Mouse (Mus musculus): Measurements from ENCODE around the gene Vax2. TPM values are rescaled to one million over a fixed set of nuclear protein-coding genes. Genes with fewer than 3 reads are reported as not detected.

Gene Vax2
- polyA plus RNA-seq, 1 experiment from 2014 or later: not detected

- no peak overlapping the region for H3K4me2 ChIP-seq (ENCODE audit: low read length)
- WGBS: 14% methylated on average over 5 of the region's 5 CpGs
- H3K4me1 ChIP-seq (ENCODE audit: control insufficient read depth, insufficient read depth, low read length): no peaks in the 10 kb centered on the region
Measured at GRCm38 (mm10) chr6:83704701-83705100, 6.4 kb upstream of the Vax2 start.

GRCm38 (mm10) chr6:83707738-83708510, 3.1 kb upstream of the Vax2 start:
- ATAC-seq (no peak), DNase-seq (ENCODE audit: low spot score) (no peak)
- WGBS: 4% methylated on average over 6 of the region's 6 CpGs

More at GRCm38 (mm10) chr6:83704701-83705100, 6.4 kb upstream of the Vax2 start:
- Histone ChIP-seq H3K27ac (ENCODE audit: low read depth, low read length) (no peak overlapping the region), H3K27me3 (replicated peaks; ENCODE audit: control insufficient read depth, insufficient read depth, low read length) (peaks cover 88% of the 10 kb centered on the region), H3K4me3 (ENCODE audit: low read depth, low read length) (no peak overlapping the region), H3K9me3 (replicated peaks; ENCODE audit: control insufficient read depth, low read length) (no peaks in the 10 kb centered on the region), H3K36me3 (ENCODE audit: control insufficient read depth, insufficient read depth, low read length) (no peaks in the 10 kb centered on the region), H3K9ac (ENCODE audit: low read length) (no peak overlapping the region)
- no peak for ATAC-seq
- no peak for DNase-seq (ENCODE audit: low spot score)

GRCm38 (mm10) chr6:83710361-83711066, 550 bp upstream of the Vax2 start:
- peak overlapping the region; percentile 63 for H3K4me2 ChIP-seq (ENCODE audit: low read length)
- DNase-seq (ENCODE audit: low spot score): no peak
- WGBS: 1% methylated on average over 32 of the region's 32 CpGs
- peaks cover 12% of the 10 kb centered on the region for H3K4me1 ChIP-seq (ENCODE audit: control insufficient read depth, insufficient read depth, low read length)
- no peak overlapping the region for H3K27ac ChIP-seq (ENCODE audit: low read depth, low read length)
- H3K27me3 ChIP-seq (replicated peaks; ENCODE audit: control insufficient read depth, insufficient read depth, low read length): peaks cover 98% of the 10 kb centered on the region
- ATAC-seq: peak; percentile 58
- H3K9me3 ChIP-seq (replicated peaks; ENCODE audit: control insufficient read depth, low read length): no peaks in the 10 kb centered on the region
- H3K9ac ChIP-seq (ENCODE audit: low read length): no peak overlapping the region
- peak overlapping the region; percentile 36 for H3K4me3 ChIP-seq (ENCODE audit: low read depth, low read length)
- H3K36me3 ChIP-seq (ENCODE audit: control insufficient read depth, insufficient read depth, low read length): no peaks in the 10 kb centered on the region

More at GRCm38 (mm10) chr6:83707738-83708510, 3.1 kb upstream of the Vax2 start:
- peaks cover 12% of the 10 kb centered on the region for H3K4me1 ChIP-seq (ENCODE audit: control insufficient read depth, insufficient read depth, low read length)
- no peak overlapping the region for H3K4me2 ChIP-seq (ENCODE audit: low read length)
- H3K27ac ChIP-seq (ENCODE audit: low read depth, low read length): no peak overlapping the region
- H3K36me3 ChIP-seq (ENCODE audit: control insufficient read depth, insufficient read depth, low read length): no peaks in the 10 kb centered on the region
- H3K9me3 ChIP-seq (replicated peaks; ENCODE audit: control insufficient read depth, low read length): no peaks in the 10 kb centered on the region
- H3K9ac ChIP-seq (ENCODE audit: low read length): no peak overlapping the region
- H3K27me3 ChIP-seq (replicated peaks; ENCODE audit: control insufficient read depth, insufficient read depth, low read length): peaks cover 96% of the 10 kb centered on the region
- H3K4me3 ChIP-seq (ENCODE audit: low read depth, low read length): no peak overlapping the region

GRCm38 (mm10) chr6:83711725-83712475, 836 bp downstream of the Vax2 start:
- Histone ChIP-seq H3K27ac (ENCODE audit: low read depth, low read length) (no peak overlapping the region), H3K9me3 (replicated peaks; ENCODE audit: control insufficient read depth, low read length) (no peaks in the 10 kb centered on the region), H3K4me3 (ENCODE audit: low read depth, low read length) (peak overlapping the region; percentile 36), H3K36me3 (ENCODE audit: control insufficient read depth, insufficient read depth, low read length) (no peaks in the 10 kb centered on the region), H3K4me1 (ENCODE audit: control insufficient read depth, insufficient read depth, low read length) (peaks cover 12% of the 10 kb centered on the region), H3K27me3 (replicated peaks; ENCODE audit: control insufficient read depth, insufficient read depth, low read length) (peaks cover 98% of the 10 kb centered on the region), H3K9ac (ENCODE audit: low read length) (no peak overlapping the region), H3K4me2 (ENCODE audit: low read length) (peak overlapping the region; percentile 63)
- DNase-seq (ENCODE audit: low spot score) (no peak), ATAC-seq (no peak)
- 2% methylated on average over 45 of the region's 45 CpGs for WGBS

DNA sequence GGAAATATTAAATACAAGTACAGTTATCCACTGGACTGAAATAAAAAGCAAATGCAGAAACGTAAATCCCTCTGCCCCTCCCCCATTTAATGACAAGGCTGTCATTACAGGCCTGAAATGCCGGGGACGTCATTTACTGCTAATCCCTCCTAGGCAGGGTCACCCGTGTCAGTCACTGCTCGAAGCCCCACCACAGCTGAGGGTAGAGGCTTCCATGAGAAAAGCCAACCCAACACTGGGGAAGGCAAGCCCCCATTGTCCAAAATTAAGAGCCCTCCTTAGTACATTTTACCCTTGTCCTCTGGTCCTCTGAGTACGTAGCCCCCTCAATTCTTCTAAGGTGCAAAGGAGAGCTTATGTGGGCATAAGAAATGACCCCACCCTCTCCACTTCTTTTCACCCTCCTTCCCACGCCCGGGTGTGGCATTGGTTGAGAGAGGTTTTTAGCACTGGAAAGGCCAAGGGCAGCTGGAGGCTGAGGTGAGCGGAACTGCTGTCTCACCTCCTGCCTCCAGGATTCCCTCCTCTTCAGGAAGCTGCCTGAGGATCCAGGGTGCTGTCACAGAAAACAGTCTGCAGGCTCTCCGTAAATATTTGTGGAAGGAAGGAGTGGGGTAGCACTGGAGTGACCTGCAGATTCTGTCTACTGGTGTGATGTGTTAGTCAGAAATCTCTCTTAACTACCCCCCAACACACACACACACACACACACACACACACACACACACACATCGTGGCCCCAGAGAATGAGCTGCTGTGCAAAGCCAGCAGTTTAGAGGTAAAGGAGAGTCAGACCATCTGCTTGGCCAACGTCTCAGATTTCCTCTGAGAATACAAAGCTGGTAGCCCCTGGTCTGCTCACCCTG, 2.4 kb downstream of the Vax2 start:
- Histone ChIP-seq H3K27me3 (replicated peaks; ENCODE audit: control insufficient read depth, insufficient read depth, low read length) (peaks cover 99% of the 10 kb centered on the region), H3K4me3 (ENCODE audit: low read depth, low read length) (no peak overlapping the region), H3K36me3 (ENCODE audit: control insufficient read depth, insufficient read depth, low read length) (no peaks in the 10 kb centered on the region), H3K9me3 (replicated peaks; ENCODE audit: control insufficient read depth, low read length) (no peaks in the 10 kb centered on the region), H3K27ac (ENCODE audit: low read depth, low read length) (no peak overlapping the region), H3K4me1 (ENCODE audit: control insufficient read depth, insufficient read depth, low read length) (peaks cover 12% of the 10 kb centered on the region), H3K9ac (ENCODE audit: low read length) (no peak overlapping the region), H3K4me2 (ENCODE audit: low read length) (no peak overlapping the region)
- DNase-seq (ENCODE audit: low spot score) (no peak), ATAC-seq (no peak)
- WGBS: 4% methylated on average over 12 of the region's 12 CpGs

- no peak overlapping the region for H3K27ac ChIP-seq (ENCODE audit: low read depth, low read length)
- no peak for ATAC-seq
- no peak overlapping the region for H3K4me3 ChIP-seq (ENCODE audit: low read depth, low read length)
- H3K9ac ChIP-seq (ENCODE audit: low read length): no peak overlapping the region
- peak; percentile 51 for DNase-seq (ENCODE audit: low spot score)
- peaks cover 99% of the 10 kb centered on the region for H3K27me3 ChIP-seq (replicated peaks; ENCODE audit: control insufficient read depth, insufficient read depth, low read length)
- under 1% methylated on average over 34 of the region's 34 CpGs for whole genome bisulfite sequencing
- H3K4me2 ChIP-seq (ENCODE audit: low read length): no peak overlapping the region
- H3K9me3 ChIP-seq (replicated peaks; ENCODE audit: control insufficient read depth, low read length): no peaks in the 10 kb centered on the region
- H3K36me3 ChIP-seq (ENCODE audit: control insufficient read depth, insufficient read depth, low read length): no peaks in the 10 kb centered on the region
- H3K4me1 ChIP-seq (ENCODE audit: control insufficient read depth, insufficient read depth, low read length): peaks cover 12% of the 10 kb centered on the region
Measured at GRCm38 (mm10) chr6:83714221-83715123, 3.4 kb downstream of the Vax2 start.

GRCm38 (mm10) chr6:83715461-83716196, 4.6 kb downstream of the Vax2 start:
- Histone ChIP-seq H3K9me3 (replicated peaks; ENCODE audit: control insufficient read depth, low read length) (no peaks in the 10 kb centered on the region), H3K4me2 (ENCODE audit: low read length) (no peak overlapping the region), H3K9ac (ENCODE audit: low read length) (no peak overlapping the region), H3K27me3 (replicated peaks; ENCODE audit: control insufficient read depth, insufficient read depth, low read length) (peaks cover 98% of the 10 kb centered on the region), H3K4me3 (ENCODE audit: low read depth, low read length) (no peak overlapping the region), H3K4me1 (ENCODE audit: control insufficient read depth, insufficient read depth, low read length) (peaks cover 8% of the 10 kb centered on the region), H3K36me3 (ENCODE audit: control insufficient read depth, insufficient read depth, low read length) (no peaks in the 10 kb centered on the region), H3K27ac (ENCODE audit: low read depth, low read length) (no peak overlapping the region)
- ATAC-seq: no peak
- DNase-seq (ENCODE audit: low spot score): no peak
- under 1% methylated on average over 30 of the region's 30 CpGs for WGBS
